Mouse (Mus musculus) E14TG2a.4 (cell line): ENCODE measurements around the gene Col8a1.

Source experiments
- CTCF ChIP-seq: conservative IDR thresholded peaks from 2 replicates; pipeline ENCODE4 v1.5.1; 2014; ENCODE audit warnings: low read length
- NANOG ChIP-seq: IDR thresholded peaks from 2 replicates; pipeline ENCODE4 v1.6.1; 2014; ENCODE audit warnings: borderline replicate concordance, low read length, mixed read lengths
- POU5F1 ChIP-seq: IDR thresholded peaks from 2 replicates; pipeline ENCODE4 v1.6.1; 2014; ENCODE audit warnings: low read length, borderline replicate concordance

- TF ChIP-seq NANOG: no peak
- no peak for TF ChIP-seq CTCF
- no peak for TF ChIP-seq POU5F1
Measured at GRCm38 (mm10) chr16:57740169-57740568, 14.4 kb downstream of the Col8a1 start.
